Mouse (Mus musculus): ENCODE results near the gene Cabin1. TPM values are rescaled to one million over a fixed set of nuclear protein-coding genes. Genes with fewer than 3 reads are reported as not detected.

Gene Cabin1
- polyA plus RNA-seq, 1 experiment from 2014 or later, result 40.7 TPM

DNA sequence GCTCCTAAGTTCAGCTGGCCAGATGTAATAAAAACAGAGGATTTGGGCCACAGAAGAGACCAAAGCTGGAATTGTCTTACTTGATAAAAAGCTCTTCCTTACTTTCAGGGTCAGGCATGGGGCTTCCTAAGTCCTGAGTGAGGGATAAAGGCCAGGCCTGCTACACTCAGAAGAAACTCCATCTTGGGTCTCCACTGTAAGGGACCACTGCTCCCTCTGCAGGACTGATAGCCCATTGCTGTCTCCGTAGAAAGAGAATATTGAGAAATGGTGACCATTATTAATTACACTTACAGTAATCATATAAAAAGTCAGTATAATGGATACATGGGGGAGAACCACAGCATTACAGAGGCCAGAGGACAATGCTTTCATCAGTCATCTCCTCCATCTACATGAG, 60.6 kb downstream of the Cabin1 start:
- CTCF ChIA-PET, result interaction anchor here (0.7 to 4.5 kb wide), 10 partner anchors 8 to 128 kb away, joined by 3 to 33 read pairs (median 4); partner anchors contain the start of genes Cabin1 and Ggt5
- H3K27me3 ChIP-seq, result no peaks in the 10 kb centered on the region
- no peak for ATAC-seq
- no peak for DNase-seq (ENCODE audit: low read depth, low spot score)
- in situ Hi-C loops (cut with MboI; ENCODE audit: low pct_unique_long_range_greater_than_20kb), result loop anchor here (5.0 kb wide), 1 partner anchor 116 kb away; the partner anchor contains the start of gene Ggt5
- no peak for TF ChIP-seq CTCF (IDR thresholded peaks at IDR 0.05)
- POLR2A ChIA-PET, result no interaction called here

GRCm38 (mm10) chr10:75702494-75702893, 61.6 kb downstream of the Cabin1 start:
- POLR2A ChIA-PET, result no interaction called here
- in situ Hi-C loops (cut with MboI; ENCODE audit: low pct_unique_long_range_greater_than_20kb), result loop anchor here (5.0 kb wide), 1 partner anchor 115 kb away; the partner anchor contains the start of gene Ggt5
- ATAC-seq (no peak), DNase-seq (ENCODE audit: low read depth, low spot score) (peak; percentile 15)
- CTCF ChIA-PET, result interaction anchor here (1.0 to 4.5 kb wide), 4 partner anchors 9 to 116 kb away, joined by 3 to 33 read pairs (median 5); no protein-coding TSS in a partner anchor
- TF ChIP-seq CTCF (IDR thresholded peaks at IDR 0.05), result no peak
- H3K27me3 ChIP-seq, result no peaks in the 10 kb centered on the region

DNA sequence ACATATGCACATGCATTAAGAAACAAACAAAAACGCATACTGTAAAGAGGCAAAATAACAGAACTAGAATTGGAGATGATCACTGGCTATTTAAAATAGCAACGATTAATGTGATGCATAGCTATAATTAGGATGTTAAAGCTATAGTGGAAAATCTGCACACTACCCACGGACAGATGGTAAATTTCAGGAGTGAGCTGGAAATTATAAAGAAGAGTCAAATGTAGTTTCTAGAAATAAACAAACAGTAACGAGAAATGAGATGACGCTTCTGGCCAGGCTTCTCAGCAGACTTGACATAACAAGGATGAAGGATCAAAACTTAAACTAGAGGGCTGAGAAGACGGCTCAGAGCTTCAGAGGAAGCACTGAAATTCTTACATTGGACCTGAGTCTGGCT, 62.9 kb downstream of the Cabin1 start:
- no peaks in the 10 kb centered on the region for H3K27me3 ChIP-seq
- ATAC-seq (no peak), DNase-seq (ENCODE audit: low read depth, low spot score) (no peak)
- in situ Hi-C loops (cut with MboI; ENCODE audit: low pct_unique_long_range_greater_than_20kb), result loop anchor here (5.0 kb wide), 1 partner anchor 114 kb away; the partner anchor contains the start of gene Ggt5
- CTCF ChIA-PET, result interaction anchor here (1.2 to 4.5 kb wide), 2 partner anchors 9 to 115 kb away, joined by 4 to 33 read pairs; no protein-coding TSS in a partner anchor
- POLR2A ChIA-PET, result no interaction called here
- no peak for TF ChIP-seq CTCF (IDR thresholded peaks at IDR 0.05)

GRCm38 (mm10) chr10:75697693-75698092, 66.4 kb downstream of the Cabin1 start:
- ChIA-PET POLR2A (no interaction called here), CTCF (no interaction called here)
- no peak for TF ChIP-seq CTCF (IDR thresholded peaks at IDR 0.05)
- in situ Hi-C loops (cut with MboI; ENCODE audit: low pct_unique_long_range_greater_than_20kb), result no loop called here
- no peaks in the 10 kb centered on the region for H3K27me3 ChIP-seq
- no peak for DNase-seq (ENCODE audit: low read depth, low spot score)
- no peak for ATAC-seq

DNA sequence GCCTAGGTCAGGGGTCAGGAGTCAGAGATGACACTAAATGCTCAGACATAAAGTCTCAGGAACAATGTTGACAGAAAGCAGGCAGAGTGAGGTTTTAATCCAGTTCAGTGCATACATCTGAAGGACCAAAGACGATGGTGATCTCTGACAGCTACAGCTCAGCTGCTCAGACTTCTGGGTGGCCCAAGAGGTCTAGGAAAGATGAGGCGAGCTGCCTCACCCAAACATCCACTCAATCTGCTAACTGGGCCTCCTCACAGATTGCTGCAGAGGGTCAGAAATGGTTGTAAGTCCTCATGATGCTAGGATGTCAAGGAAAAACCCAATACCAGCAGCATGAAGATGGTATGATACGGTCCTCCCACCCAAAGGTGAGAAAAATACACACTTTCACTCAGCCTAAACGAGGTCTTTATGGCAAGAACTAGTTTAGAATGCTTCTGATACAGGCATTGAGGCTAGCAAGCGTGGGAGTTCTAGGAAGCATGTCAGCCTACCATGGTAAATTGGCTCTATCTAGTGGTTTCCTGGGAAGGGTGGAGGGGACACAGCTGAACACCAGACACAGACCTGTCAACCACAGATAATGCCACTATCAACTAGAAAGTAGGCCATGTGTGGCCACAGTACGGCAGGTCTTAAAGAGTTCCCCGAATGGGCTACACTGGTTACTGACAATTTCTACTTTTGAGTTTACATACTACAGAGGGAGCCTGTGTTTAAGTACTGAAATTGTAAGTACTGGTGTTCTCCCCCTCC, 67.4 kb downstream of the Cabin1 start:
- POLR2A ChIA-PET, result no interaction called here
- in situ Hi-C loops (cut with MboI; ENCODE audit: low pct_unique_long_range_greater_than_20kb), result no loop called here
- DNase-seq (ENCODE audit: low read depth, low spot score) (no peak), ATAC-seq (no peak)
- no peak for TF ChIP-seq CTCF (IDR thresholded peaks at IDR 0.05)
- no peaks in the 10 kb centered on the region for H3K27me3 ChIP-seq
- CTCF ChIA-PET, result no interaction called here

GRCm38 (mm10) chr10:75695521-75695920, 68.6 kb downstream of the Cabin1 start:
- ATAC-seq (no peak), DNase-seq (ENCODE audit: low read depth, low spot score) (no peak)
- H3K27me3 ChIP-seq, result no peaks in the 10 kb centered on the region
- in situ Hi-C loops (cut with MboI; ENCODE audit: low pct_unique_long_range_greater_than_20kb), result no loop called here
- TF ChIP-seq CTCF (IDR thresholded peaks at IDR 0.05), result no peak
- CTCF ChIA-PET, result interaction anchor here (1.0 to 7.2 kb wide), 5 partner anchors 7 to 109 kb away, joined by 3 to 33 read pairs (median 6); no protein-coding TSS in a partner anchor
- POLR2A ChIA-PET, result no interaction called here

DNA sequence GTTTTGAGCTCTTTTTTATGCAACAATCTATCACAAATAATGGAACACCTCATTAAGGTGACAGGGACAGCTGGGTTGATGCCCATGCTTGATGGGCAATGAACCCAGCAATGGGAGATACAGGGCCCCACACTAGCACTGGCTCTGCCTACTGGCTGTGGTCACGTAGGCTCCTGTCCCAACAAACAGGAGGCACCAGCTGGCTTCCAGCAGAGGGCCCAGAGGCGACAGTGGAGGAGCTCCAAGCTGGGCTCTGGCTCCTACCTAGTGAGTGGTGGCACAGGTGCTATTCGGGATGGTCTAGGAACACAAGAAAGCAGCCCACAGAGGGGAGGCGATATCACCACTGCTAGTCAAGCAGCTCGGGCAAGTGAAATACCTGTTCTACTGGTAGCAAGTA, 69.1 kb downstream of the Cabin1 start:
- in situ Hi-C loops (cut with MboI; ENCODE audit: low pct_unique_long_range_greater_than_20kb), result no loop called here
- DNase-seq (ENCODE audit: low read depth, low spot score) (no peak), ATAC-seq (no peak)
- CTCF ChIA-PET, result interaction anchor here (1.4 to 7.2 kb wide), 4 partner anchors 8 to 31 kb away, joined by 3 to 33 read pairs (median 6); no protein-coding TSS in a partner anchor
- no peaks in the 10 kb centered on the region for H3K27me3 ChIP-seq
- TF ChIP-seq CTCF (IDR thresholded peaks at IDR 0.05), result no peak
- POLR2A ChIA-PET, result no interaction called here

- DNase-seq (ENCODE audit: low read depth, low spot score), result no peak
- no peaks in the 10 kb centered on the region for H3K27me3 ChIP-seq
- ChIA-PET POLR2A (no interaction called here), CTCF (interaction anchor here (1.4 to 7.2 kb wide), 4 partner anchors 8 to 31 kb away, joined by 3 to 33 read pairs (median 6); no protein-coding TSS in a partner anchor)
- in situ Hi-C loops (cut with MboI; ENCODE audit: low pct_unique_long_range_greater_than_20kb), result no loop called here
- no peak for TF ChIP-seq CTCF (IDR thresholded peaks at IDR 0.05)
- ATAC-seq, result no peak
These were observed 69.6 kb downstream of the Cabin1 start for GRCm38 (mm10) chr10:75694567-75694966.

- CTCF ChIA-PET, result interaction anchor here (1.7 to 7.2 kb wide), 3 partner anchors 9 to 15 kb away, joined by 6 to 33 read pairs (median 6); no protein-coding TSS in a partner anchor
- H3K27me3 ChIP-seq, result no peaks in the 10 kb centered on the region
- ATAC-seq, result no peak
- POLR2A ChIA-PET, result no interaction called here
- TF ChIP-seq CTCF (IDR thresholded peaks at IDR 0.05), result no peak
- in situ Hi-C loops (cut with MboI; ENCODE audit: low pct_unique_long_range_greater_than_20kb), result no loop called here
- DNase-seq (ENCODE audit: low read depth, low spot score), result no peak
These were observed 70.5 kb downstream of the Cabin1 start for GRCm38 (mm10) chr10:75693451-75694233.

- no peak for DNase-seq (ENCODE audit: low read depth, low spot score)
- H3K27me3 ChIP-seq, result no peaks in the 10 kb centered on the region
- in situ Hi-C loops (cut with MboI; ENCODE audit: low pct_unique_long_range_greater_than_20kb), result no loop called here
- POLR2A ChIA-PET, result no interaction called here
- CTCF ChIA-PET, result interaction anchor here (1.0 to 1.4 kb wide), 2 partner anchors 11 to 16 kb away, joined by 4 read pairs; no protein-coding TSS in a partner anchor
- no peak for ATAC-seq
- no peak for TF ChIP-seq CTCF (IDR thresholded peaks at IDR 0.05)
These were observed 75.5 kb downstream of the Cabin1 start for GRCm38 (mm10) chr10:75688598-75688997.

Data from Patski (cell line).